Mouse (Mus musculus): ENCODE data around the gene Terf2. TPM values are rescaled to one million over a fixed set of nuclear protein-coding genes. Genes with fewer than 3 reads are reported as not detected.

The Terf2 gene
- 23.1 and 23.2 TPM in 2 replicates for polyA plus RNA-seq (2015; fragmentation: Nextera tagmentation; extraction: Ambion mirVana)

GRCm38 (mm10) chr8:107096366-107097036 lies at the start of gene Terf2:
Gene Terf2 (minus strand): TSS chr8:107096547.

GRCm38 (mm10) chr8:107065511-107066496 lies 30.5 kb downstream of the Terf2 start, which contains the start of gene Tmed6:
Gene Tmed6 (minus strand): TSS chr8:107065644.

DNA sequence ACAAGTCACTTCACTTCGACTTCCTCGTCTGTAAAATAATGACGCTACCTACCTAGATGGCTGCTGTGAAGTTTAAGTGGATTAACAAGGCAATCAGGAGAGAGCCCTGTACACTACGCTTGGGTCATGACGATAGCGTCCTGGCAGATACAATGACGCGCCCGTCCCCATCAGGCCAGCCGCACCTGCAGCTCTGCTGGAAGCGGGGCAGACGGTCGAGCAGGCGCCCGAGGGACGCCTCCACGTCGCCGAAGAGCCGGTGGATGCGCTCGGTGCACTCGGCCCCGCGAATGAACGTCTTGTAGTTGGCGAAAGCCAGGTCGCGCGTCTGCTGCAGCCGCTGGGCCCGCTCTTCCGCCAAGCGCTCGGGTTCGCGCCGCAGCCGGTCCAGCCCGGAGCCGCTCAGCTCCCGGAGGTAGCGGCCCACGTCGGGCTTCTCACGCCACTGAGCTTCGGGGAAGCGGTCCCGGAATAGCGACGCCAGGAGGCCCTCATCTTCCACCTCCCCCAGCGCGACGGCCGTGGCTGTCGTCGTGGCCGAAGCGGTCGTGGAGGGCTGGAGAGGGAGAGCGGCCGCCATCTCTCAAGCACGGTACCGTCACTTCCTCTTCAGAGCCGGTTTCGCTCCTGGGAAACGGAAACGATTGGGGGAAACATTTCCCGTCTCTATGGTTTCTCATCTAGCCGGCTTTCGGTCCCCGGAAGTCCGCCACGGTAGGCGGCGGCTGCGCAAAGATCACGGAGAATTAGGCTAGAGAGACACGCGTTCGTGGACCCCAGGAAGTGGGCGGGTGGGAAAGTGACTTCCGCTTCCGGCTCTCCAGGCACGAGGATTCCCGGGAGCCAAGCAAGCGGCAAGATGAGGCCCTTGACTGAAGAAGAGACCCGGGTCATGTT lies 40.0 kb downstream of the Terf2 start, which contains the start of the genes Cog8 and Nip7:
Gene Cog8 (minus strand): TSS at position 614 of the 897 bp plus-strand sequence.
Gene Nip7 (plus strand): TSS at position 802 of the 897 bp plus-strand sequence.

GRCm38 (mm10) chr8:107048061-107048941 lies 48.0 kb downstream of the Terf2 start, which contains the start of gene Pdf:
Gene Pdf (minus strand): TSS chr8:107048614.

DNA sequence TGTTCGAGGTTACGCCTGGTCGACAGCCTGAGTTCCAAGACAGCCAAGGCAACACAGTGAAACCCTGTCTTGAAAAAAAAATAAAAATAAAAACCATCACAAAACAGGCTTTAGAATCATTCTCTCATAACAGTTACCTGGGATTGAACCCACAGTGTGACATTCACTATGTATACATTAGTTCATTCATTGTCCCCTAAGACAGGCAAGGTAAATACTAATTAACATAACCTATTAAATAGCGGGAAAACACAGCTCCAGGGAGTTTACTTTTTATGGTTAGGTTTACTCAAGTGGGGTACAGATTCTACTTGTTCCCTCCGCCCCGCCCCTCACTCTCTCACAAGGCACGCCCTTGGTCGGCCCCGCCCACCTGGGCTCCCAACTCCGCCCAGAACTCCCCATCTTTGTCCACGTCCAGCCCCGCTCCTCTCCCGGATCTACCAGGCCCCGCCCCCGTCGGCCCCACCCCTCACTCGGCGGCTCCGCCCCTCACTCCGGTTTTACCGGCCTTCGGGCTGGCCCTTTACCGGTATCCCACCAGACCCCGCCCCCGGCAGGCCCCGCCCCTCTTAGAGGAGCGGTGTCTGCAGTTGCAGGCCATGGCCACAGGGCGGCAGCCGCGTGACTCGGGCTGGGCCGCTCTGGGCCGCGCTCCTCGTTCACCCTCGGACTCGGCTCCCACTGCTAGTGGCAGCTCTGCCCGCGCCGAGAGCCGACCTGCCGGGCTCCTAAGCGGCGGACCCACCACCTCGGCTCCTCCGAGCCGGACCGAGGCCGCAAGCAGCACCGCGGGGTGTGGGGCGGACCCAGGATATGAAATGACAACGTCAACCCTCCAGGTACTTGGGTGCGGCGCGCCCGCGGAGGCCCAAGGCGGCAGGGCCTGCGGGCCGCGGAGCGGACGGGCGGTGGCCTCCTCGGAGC lies 65.4 kb downstream of the Terf2 start, which contains the start of gene Vps4a:
Gene Vps4a (plus strand): TSS at position 573 of the 927 bp plus-strand sequence.

Small RNA genes lying within 50 kb of the gene (microRNA-seq; reads per million reads assigned to microRNA genes)
- 1.2 reads per million for gene Mir7075

Other genes with a start within 250 kb of the Terf2 start
- 1.3 and 1.7 TPM in 2 replicates for gene Has3, start 226.3 kb downstream of the Terf2 start, polyA plus RNA-seq (2015; fragmentation: Nextera tagmentation; extraction: Ambion mirVana)
- gene Utp4, start 202.9 kb downstream of the Terf2 start, polyA plus RNA-seq (2015; fragmentation: Nextera tagmentation; extraction: Ambion mirVana), result 29.1 and 30.1 TPM in 2 replicates
- gene Sntb2, start 160.8 kb downstream of the Terf2 start, polyA plus RNA-seq (2015; fragmentation: Nextera tagmentation; extraction: Ambion mirVana), result 6.0 and 6.5 TPM in 2 replicates
- gene Vps4a, start 65.3 kb downstream of the Terf2 start, polyA plus RNA-seq (2015; fragmentation: Nextera tagmentation; extraction: Ambion mirVana), result 142 and 146 TPM in 2 replicates
- gene Pdf, start 47.9 kb downstream of the Terf2 start, polyA plus RNA-seq (2015; fragmentation: Nextera tagmentation; extraction: Ambion mirVana), result 46.5 and 49.7 TPM in 2 replicates
- 31.8 and 36.2 TPM in 2 replicates for gene Cog8, start 39.9 kb downstream of the Terf2 start, polyA plus RNA-seq (2015; fragmentation: Nextera tagmentation; extraction: Ambion mirVana)
- gene Nip7, start 39.7 kb downstream of the Terf2 start, polyA plus RNA-seq (2015; fragmentation: Nextera tagmentation; extraction: Ambion mirVana), result 55.9 and 56.1 TPM in 2 replicates
- not detected in 2 replicates for gene Tmed6, start 30.9 kb downstream of the Terf2 start, polyA plus RNA-seq (2015; fragmentation: Nextera tagmentation; extraction: Ambion mirVana)
- gene Cyb5b, start 54.1 kb upstream of the Terf2 start, polyA plus RNA-seq (2015; fragmentation: Nextera tagmentation; extraction: Ambion mirVana), result 65.2 and 68.6 TPM in 2 replicates
- gene Nfat5, start 196.9 kb upstream of the Terf2 start, polyA plus RNA-seq (2015; fragmentation: Nextera tagmentation; extraction: Ambion mirVana), result 7.4 and 7.7 TPM in 2 replicates